Mouse (Mus musculus): ENCODE results near the gene Mlh1.

The Mlh1 gene

DNA sequence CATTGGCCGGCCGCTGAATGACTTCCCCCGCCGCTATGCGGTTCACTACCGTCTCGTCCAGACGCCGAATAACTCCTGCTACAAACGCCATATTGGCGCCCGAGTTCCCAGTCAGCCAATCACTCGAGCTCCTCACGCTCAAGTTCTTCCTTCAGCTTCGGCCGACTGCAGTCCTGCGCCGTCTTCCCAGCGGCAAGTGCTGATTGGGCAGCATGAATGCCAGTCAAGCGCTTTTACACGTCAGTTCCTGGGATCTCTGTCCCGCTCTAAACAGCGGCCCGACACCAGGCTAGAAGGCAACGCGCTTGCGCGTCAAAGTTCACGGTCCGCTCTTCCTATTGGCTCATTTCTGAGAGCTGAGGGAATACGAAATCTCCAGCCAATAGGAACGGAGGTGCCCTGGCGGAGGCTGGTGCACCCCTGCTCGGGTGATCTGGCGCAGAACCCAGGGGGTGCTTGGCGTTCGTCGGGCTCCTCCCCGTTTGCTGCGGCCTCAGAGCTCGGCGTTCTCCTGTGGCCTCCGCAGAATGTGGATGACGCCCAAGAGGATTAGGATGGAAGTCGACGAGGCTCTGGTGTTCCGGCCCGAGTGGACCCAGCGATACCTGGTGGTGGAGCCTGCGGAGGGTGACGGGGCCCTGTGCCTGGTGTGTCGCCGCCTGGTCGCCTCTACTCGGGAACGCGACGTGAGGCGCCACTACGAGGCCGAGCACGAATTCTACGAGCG, at the start of gene Mlh1, which contains the start of gene Epm2aip1:
Mlh1 (minus strand) TSS at position 358 of the 727 bp plus-strand sequence.
Epm2aip1 (plus strand) TSS at position 496 of the 727 bp plus-strand sequence.
- peak; percentile 98 to 99 for DNase-seq (ENCODE audit: low spot score in 2 of 2)

DNA sequence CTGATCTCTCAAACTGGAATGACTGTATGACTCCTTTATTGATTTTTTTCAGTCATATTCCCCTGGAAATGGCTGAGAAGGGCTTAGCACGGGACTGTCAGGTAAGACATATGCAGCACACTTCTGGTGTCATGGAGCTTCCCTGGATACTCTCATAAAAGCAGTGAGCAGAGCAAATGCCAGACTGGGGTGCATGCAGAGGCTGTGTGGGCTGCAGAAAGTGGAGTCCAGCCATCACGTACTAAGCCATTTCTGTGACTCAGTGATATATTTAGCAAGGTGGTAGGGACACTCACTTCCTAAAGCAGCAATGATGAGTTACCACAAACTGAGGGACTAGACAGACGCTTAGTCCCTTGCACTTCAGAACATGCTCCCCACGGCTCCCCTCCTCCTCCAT, 49.3 kb upstream of the Mlh1 start:
- no peak for DNase-seq (ENCODE audit: low spot score in 2 of 2)

DNA sequence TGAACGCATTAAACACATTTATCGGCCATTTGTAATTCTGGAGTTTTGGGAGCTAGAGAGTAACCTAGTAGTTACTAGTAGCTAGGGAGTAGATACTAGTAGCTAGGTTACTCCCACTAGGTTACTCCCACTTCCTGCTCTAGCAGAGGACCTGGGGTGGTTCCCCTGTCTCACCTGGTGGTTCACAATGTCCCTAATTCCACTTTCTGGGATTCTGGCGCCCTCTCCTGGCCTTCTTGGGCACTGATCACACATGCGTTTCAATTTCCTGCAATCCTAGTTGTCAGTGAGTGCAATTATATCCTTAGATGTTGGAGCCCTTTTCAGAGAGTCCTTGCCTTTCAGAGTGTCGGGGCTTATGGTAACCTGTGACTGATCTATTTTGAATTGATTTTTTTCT, 42.6 kb upstream of the Mlh1 start:
- no peak for DNase-seq (ENCODE audit: low spot score in 2 of 2)

- no peak for DNase-seq (ENCODE audit: low spot score in 2 of 2)
Measured at GRCm38 (mm10) chr9:111313793-111314192, 42.2 kb upstream of the Mlh1 start.

GRCm38 (mm10) chr9:111313299-111313698, 41.7 kb upstream of the Mlh1 start:
- no peak for DNase-seq (ENCODE audit: low spot score in 2 of 2)

DNA sequence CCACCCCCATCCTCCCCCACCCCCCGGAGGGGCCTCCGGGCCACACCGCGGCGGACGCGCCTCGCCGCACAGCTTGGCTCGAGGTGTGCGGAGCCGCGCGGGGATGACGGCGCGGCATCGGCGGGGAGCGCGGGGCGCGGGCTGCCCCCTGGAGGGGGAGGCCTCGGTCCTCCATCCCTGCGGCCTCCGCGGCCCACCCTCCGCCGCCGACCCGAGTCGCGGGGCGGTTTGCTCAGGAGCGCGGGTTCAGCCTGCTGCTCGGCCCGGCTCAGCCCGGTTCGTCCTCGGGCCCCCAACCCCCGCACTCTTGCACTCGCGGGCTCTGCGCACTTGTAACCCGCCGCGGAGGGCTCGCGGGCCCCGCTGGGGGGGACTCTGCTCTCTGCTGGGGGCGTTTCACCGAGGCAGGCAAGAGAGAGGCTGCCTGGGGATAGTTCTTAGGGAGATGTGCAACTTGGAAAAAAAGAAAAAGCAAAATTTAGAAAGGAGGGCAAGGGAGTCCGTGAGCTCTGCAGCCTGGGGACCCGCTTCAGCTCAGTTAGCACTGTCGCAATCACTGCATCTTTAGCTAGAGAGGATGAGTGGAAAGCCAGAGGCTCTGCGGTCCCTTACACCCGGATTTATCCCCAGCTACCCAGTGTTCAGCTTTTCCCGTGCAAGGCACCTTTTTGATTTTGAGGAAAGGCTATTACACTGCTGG, 41.0 kb upstream of the Mlh1 start:
- no peak for DNase-seq (ENCODE audit: low spot score in 2 of 2)

DNA sequence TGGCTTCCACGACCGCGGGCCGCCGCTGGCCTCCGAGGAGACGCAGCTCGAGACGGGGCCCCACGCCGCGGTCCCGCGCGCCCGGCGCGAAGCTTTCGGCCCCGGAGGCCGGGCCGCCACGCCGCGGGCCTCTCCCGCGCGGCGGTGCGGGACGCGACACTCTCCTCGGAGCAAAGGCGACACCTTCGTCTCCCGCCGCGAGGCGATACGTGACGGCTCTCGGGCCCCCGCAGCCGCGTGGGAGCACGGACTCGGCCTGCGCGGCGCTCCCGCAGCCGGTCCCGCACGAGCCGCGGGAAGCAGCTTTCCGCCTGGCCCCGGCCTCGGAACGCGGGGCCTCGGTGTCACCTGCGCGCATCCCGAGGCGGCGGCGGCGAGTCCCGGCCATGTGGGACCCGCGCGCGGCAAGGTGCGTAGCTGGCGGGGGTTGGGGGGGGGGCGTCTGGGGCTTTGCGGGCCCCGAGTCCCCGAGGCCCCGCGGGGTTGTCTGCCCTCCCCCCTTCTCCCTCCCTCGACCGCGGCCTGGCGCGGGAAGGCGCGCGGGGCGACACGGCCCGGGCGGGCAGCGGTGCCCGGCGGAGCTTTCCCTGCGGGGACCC, 40.4 kb upstream of the Mlh1 start:
- DNase-seq (ENCODE audit: low spot score in 2 of 2): no peak

DNA sequence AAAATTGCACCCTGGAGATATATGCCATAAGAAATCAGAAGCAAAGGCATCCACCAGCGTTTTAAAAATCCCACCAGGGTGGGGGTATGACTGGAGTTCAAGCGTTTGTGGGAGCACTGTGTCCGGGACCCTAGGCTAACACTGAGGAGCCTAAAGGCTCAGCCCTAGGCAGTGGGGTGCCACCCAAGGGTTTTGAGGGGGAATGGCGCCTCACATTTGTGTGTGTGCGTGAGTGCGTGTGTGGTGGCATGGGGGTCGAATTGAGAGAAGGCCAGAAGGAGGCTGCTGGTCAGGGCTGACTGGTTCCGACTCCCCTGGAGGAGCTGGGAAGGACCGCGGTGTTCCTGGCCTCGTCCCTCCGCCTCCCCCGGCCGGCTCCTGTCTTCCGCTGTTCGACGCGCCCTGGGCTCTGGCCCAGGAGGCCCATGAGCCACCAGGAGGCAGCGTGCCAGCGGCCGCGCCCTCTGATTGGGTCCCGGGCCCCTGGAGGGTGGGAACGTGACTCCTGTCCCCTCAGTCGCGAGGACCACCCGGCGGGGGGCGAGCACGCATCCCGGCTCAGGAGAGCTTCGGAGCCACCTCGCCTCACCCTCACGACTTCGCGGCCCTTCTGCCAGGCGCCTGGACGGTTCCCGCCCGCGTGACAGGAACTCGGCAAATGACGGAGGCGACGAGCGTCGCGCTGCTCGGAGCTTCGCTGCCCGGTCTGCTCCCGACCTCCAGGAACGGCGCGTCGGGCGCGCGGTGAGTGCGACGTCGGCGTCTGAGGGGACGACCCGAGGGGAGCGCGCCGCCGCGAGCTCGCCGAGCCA, 39.6 kb upstream of the Mlh1 start, which contains the start of gene Trank1:
Trank1 (plus strand) TSS at position 709 of the 812 bp plus-strand sequence.
- DNase-seq (ENCODE audit: low spot score in 2 of 2): no peak

DNA sequence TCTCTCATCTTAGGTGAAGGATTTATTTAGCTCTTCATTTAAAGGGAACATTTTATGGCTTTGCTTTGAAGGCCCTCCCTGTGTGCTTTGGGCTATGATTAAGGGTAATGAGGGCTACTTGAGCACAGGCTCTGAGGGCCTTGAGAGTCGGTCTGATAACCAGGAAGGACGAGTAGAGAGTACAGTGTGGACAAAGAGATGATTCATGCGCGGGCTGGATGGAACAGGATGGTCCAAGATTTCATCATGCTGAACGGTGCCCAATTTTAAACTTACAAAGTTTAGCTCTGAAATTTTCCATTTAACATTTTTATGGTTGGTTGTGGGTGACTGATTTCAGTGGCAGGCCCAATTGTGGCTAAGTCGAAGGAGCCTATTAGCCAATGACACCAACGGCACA, 34.6 kb upstream of the Mlh1 start:
- no peak for DNase-seq (ENCODE audit: low spot score in 2 of 2)

GRCm38 (mm10) chr9:111304036-111304435, 32.4 kb upstream of the Mlh1 start:
- no peak for DNase-seq (ENCODE audit: low spot score in 2 of 2)

GRCm38 (mm10) chr9:111302196-111302831, 30.7 kb upstream of the Mlh1 start:
- no peak for DNase-seq (ENCODE audit: low spot score in 2 of 2)

DNA sequence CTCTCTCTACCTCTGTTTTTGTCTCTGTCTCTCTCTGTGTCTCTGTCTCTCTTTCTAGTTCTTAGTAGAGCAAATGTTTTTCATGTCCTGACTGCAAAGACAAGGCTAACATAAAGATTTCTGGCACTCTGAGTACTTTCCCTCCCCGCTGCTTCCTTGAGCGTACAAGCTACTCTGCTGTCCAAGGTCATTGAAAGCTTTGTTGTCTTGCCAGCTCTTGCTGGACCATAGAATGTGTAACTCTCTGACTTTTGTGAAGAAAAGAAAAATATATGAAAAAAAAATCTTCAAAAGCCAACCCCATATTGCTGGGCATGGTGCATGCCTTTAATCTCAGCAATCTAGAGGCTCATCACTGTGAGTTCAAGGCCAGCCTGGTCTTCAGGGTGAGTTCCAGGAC, 27.0 kb upstream of the Mlh1 start:
- no peak for DNase-seq (ENCODE audit: low spot score in 2 of 2)

DNA sequence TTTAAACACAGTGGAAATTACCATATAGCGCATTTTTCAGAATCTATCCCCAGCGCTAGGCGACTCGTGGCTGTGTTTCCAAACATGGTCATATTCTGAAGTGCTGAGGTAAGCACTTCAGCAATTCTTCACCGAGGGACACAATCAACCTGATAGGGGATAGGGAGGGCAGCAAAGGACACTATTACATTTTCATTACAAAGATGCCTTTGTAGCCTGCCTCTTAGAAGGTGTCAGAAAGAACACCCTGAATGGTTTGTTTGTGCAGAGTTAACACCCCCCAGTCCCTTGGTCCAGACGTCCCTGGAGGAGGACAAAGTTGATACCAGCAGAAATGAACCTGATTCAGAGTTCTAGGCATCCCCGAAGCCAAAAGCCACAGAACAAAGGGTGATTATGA, 24.8 kb upstream of the Mlh1 start:
- DNase-seq (ENCODE audit: low spot score in 2 of 2): no peak

DNA sequence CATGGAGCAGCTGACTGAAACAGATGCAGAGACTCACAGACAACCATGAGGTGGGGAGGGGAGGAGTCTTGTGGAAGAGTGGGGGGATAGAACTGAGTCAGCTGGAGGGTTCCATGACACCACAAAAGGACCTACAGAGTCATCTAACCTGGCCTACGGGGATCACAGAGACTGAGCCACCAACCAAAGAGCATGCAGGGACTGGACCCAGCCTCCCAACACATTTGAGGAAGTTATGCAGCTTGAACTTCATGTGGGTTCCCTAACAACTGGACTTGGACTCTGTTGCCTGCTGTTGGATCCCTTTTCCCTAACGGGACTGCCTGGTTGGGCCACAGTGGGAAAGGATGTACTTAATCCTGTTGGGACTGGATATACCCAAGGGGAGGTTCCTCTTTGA, 23.7 kb upstream of the Mlh1 start:
- no peak for DNase-seq (ENCODE audit: low spot score in 2 of 2)

DNA sequence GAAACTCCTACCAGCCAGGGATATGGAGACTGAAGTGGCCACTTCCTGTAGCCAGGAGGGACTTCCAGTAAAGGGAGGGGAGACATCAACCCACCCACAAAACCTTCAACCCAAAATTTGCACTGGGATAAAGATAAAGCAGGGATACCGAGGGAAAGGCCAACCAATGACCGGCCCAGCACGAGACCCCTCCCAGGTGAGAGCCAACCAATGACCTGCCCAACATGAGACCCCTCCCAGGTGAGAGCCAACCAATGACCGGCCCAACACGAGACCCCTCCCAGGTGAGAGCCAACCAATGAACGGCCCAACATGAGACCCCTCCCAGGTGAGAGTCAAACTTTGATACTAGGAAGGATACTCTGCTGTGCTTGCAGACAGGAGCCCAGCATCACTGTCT, 23.3 kb upstream of the Mlh1 start:
- DNase-seq (ENCODE audit: low spot score in 2 of 2): no peak

GRCm38 (mm10) chr9:111293234-111293633, 21.6 kb upstream of the Mlh1 start:
- no peak for DNase-seq (ENCODE audit: low spot score in 2 of 2)

DNA sequence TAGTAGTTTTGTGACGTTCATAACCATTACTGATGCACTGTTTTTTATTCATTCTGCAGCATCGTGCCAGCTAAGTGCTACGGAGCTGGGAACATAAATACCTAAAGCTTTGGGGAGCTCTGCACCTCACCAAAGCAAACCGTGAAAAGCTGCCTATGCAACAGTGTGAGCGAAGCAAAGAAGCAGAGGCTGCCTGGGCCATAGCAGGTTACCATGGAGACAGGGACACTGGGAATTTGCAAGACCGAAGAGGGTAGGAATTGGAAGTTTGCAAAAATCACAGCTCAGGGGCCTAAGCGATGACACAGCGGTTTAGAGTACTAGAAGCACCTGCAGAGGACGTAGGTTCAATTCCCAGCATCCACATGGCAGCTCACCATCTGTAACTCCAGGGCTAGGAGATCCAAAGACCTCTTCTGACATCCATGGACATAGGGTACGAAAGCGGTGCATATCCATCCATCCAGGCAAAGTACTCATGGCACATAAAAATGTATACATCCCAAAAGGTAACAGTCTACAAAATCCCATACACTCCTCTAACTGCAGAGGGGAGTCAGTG, 19.0 kb upstream of the Mlh1 start:
- DNase-seq (ENCODE audit: low spot score in 2 of 2): no peak

DNA sequence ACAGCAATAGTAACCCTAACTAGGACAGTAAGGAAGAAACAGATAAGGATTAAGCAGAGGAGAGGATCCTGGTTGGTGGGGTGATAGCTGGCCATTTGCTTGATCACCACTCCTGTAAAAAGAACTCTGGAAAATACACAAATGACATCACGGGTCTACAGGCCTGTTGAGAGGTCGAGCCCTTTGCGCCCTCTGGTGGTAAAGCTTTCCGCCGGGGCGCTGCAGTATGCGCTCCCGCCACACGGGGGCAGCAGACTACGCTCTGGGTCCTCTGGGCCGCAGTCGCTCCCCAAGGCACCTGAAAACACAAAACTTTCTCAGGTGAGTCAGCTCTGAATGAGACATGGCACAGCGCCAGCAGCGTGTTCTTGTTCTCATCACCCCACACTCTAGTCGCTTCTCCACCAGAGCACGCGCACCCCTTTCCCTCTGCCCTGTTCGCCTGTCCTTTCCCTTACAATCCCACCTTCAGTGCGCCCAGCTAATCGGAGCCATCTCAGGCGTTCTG, 18.3 kb upstream of the Mlh1 start:
- DNase-seq (ENCODE audit: low spot score in 2 of 2): peak; percentile 78 to 92

- DNase-seq (ENCODE audit: low spot score in 2 of 2): no peak
Measured at GRCm38 (mm10) chr9:111289294-111289831, 17.8 kb upstream of the Mlh1 start.

DNA sequence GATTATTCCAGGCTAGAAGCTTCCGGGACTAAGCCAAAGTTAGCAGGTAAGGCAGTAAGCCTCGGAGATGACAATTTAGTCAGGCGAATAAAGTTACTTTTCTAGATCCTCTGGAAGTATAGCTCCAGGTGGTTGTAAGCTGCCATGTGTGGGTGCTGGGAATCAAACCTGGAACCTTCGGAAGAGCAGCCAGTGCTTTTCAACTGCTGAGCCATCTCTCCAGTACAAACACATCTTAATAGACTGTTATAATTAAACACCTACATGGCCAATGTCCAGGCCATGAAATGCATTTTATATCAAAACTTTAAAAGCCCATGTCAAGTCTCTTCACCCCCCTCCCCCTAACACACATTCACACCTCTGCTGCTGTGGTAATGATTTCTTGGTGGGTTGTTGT, 16.4 kb upstream of the Mlh1 start:
- no peak for DNase-seq (ENCODE audit: low spot score in 2 of 2)

- no peak for DNase-seq (ENCODE audit: low spot score in 2 of 2)
Measured at GRCm38 (mm10) chr9:111286468-111286867, 14.9 kb upstream of the Mlh1 start.

Data from heart, adult 9 months (tissue).